Mouse (Mus musculus) stomach, embryonic 14.5 days (tissue): ENCODE results near the gene Gm28051. TPM values are rescaled to one million over a fixed set of nuclear protein-coding genes. Genes with fewer than 3 reads are reported as not detected.

Source experiments
- ATAC-seq: fragments of 200-750 bp; cut with Nextera tagmentation; 2 replicates; pipeline ENCODE4 v1.8.0; 2017; ENCODE audit warnings: low read depth, moderate TSS enrichment; ENCODE audit not compliant: insufficient number of reproducible peaks, insufficient read depth, low FRiP score
- H3K27ac ChIP-seq: fragments of 300-500 bp; sonication (generic); 2 replicates; pipeline ENCODE4 v1.5.1; 2014; ENCODE audit warnings: mild to moderate bottlenecking, low read length, moderate library complexity, mixed read lengths
- H3K27me3 ChIP-seq: fragments of 300-500 bp; sonication (generic); 2 replicates; pipeline ENCODE4 v1.6.1; 2014; ENCODE audit warnings: low read length, control low read depth, mixed read lengths; ENCODE audit not compliant: control insufficient read depth, insufficient read depth
- H3K36me3 ChIP-seq: fragments of 300-500 bp; sonication (generic); 2 replicates; pipeline ENCODE4 v1.6.1; 2014; ENCODE audit warnings: mild to moderate bottlenecking, control low read depth, low read length, moderate library complexity, mixed read lengths; ENCODE audit not compliant: control insufficient read depth, insufficient read depth
- H3K4me1 ChIP-seq: fragments of 300-500 bp; sonication (generic); 2 replicates; pipeline ENCODE4 v1.6.1; 2014; ENCODE audit warnings: low read length, control low read depth, mixed read lengths; ENCODE audit not compliant: control insufficient read depth, insufficient read depth
- H3K4me2 ChIP-seq: fragments of 300-500 bp; sonication (generic); replicated peaks from 2 replicates; pipeline ENCODE4 v1.6.1; 2014; ENCODE audit warnings: low read depth, low read length, control low read depth
- H3K4me3 ChIP-seq: fragments of 300-500 bp; sonication (generic); 2 replicates; pipeline ENCODE4 v1.5.1; 2014; ENCODE audit warnings: low read depth, low read length, control low read depth
- H3K9ac ChIP-seq: fragments of 300-500 bp; sonication (generic); replicated peaks from 2 replicates; pipeline ENCODE4 v1.6.1; 2014; ENCODE audit warnings: low read depth, mild to moderate bottlenecking, control low read depth, low read length, moderate library complexity, mixed read lengths
- H3K9me3 ChIP-seq: fragments of 300-500 bp; sonication (generic); 2 replicates; pipeline ENCODE4 v1.6.1; 2016; ENCODE audit warnings: low read depth, low read length, control low read depth; ENCODE audit not compliant: control insufficient read depth
- WGBS: fragments of 180-500 bp; shearing (Covaris S2); extraction: QIAGEN DNeasy Blood & Tissue Kit; methylation state at CpG from one replicate; pipeline ENCODE4 v1.1.7; 2014; 5-methylcytosine and 5-hydroxymethylcytosine counted together
- polyA plus RNA-seq: library from polyadenylated mRNA; unstranded; fragments of >200 nt; fragmentation: Nextera tagmentation; extraction: Ambion mirVana; gene quantifications from 2 replicates; pipeline ENCODE4 v1.2.1, GENCODE M21; 2014

Gene Gm28051
- polyA plus RNA-seq, result not detected in 2 replicates

DNA sequence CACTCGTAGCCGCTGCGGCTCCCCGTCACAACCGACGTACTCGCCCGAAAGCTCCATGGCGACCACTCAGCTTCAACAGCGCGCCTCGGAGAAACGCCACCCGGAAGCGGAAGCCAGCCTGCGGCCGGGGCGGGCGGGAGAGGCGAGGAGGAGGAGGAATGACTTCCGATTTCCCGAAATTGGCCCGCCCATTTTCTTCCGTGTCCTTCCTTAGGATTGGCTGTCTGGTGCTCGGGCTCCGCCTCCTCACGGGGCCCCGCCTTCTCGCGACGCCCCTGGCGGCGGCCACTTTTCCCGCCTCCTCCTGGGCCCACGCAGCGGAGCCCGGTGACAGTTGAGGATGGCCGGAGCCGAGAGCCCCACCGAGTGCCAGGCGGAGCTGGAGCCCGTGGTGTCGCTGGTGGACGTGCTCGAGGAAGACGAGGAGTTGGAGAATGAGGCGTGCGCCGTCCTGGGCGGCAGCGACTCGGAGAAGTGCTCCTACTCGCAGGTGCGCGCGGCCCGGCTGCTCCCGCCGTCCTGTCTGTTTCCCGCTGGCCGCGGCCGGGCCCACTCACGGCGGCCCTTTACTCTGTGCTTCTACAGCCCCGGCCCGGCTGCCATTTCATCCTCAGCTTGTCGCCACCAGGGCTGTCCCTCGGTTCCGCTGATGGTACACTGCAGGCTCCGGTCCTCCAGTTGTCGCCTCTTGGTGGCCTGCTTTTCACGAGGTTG is at the start of gene Gm28051, which contains the start of the genes Gon7 and Ubr7:
Gene Gm28051 (minus strand): TSS at position 77 of the 714 bp plus-strand sequence.
Gene Gon7 (minus strand): TSS at position 115 of the 714 bp plus-strand sequence.
Gene Ubr7 (plus strand): TSS at position 279 of the 714 bp plus-strand sequence.
- under 1% methylated on average over 73 of the region's 73 CpGs for WGBS
- peak within 1 kb of the TSS; percentile 84 for H3K27ac ChIP-seq
- ATAC-seq, result peak; percentile 97
- peak within 1 kb of the TSS; percentile 76 for H3K9ac ChIP-seq
- no peaks in the 10 kb centered on the region for H3K9me3 ChIP-seq
- H3K4me3 ChIP-seq, result peak within 1 kb of the TSS; percentile 92
- H3K4me2 ChIP-seq, result peak within 1 kb of the TSS; percentile 93
- H3K4me1 ChIP-seq, result peaks cover 15% of the 10 kb centered on the region
- H3K27me3 ChIP-seq, result no peaks in the 10 kb centered on the region
- H3K36me3 ChIP-seq, result peaks cover 4% of the 10 kb centered on the region; the same call in 1 of the 2 replicates

DNA sequence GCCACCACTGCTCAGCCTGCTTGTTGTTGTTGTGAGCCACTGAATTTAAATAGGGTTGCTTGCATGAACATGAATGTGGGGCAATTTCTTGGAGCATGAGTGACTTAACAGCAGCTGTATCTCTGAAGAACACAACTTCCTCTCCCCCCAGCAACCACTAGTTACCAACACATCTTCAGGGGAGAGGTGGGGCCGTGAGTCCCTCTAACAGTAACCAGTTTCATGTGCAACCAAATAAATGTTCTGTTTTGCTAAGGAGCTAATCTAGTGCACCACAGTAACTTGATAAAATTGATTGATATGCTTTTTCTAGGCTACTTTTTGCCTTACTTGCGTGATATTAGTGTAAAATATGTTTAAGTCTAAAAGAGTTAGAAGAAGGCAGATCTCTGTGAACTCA is 42.0 kb upstream of the Gm28051 start:
- 94% methylated on average over 2 of the region's 2 CpGs for WGBS
- no peak for ATAC-seq
- H3K9ac ChIP-seq, result no peak overlapping the region

DNA sequence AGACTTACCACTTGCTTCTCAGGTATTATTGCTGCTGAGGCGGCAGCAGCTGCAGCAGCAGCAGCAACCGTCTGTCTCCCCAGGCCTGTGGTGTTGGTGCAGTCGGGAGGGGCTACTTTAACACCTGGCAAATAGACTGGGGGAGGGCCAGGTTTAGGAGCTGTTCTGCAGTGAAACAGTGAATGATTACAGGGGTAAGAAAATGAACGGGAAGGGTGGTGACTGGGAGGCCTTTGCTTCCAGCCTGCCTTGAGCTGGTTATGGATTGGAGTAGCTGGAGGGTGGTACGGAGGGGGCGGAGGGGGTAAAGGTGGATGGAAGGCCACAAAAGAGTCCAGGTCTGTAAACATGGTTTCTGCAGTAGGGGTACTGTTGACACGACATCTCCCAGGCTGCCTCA is 30.4 kb upstream of the Gm28051 start:
- H3K4me1 ChIP-seq, result no peaks in the 10 kb centered on the region
- H3K9me3 ChIP-seq, result no peaks in the 10 kb centered on the region
- H3K4me2 ChIP-seq, result no peak overlapping the region
- H3K27ac ChIP-seq, result no peak overlapping the region
- peaks cover 66% of the 10 kb centered on the region for H3K36me3 ChIP-seq
- WGBS, result 65% methylated on average over 7 of the region's 7 CpGs
- ATAC-seq, result no peak
- no peak overlapping the region for H3K4me3 ChIP-seq
- H3K27me3 ChIP-seq, result no peaks in the 10 kb centered on the region
- no peak overlapping the region for H3K9ac ChIP-seq

More for the DNA sequence above, 42.0 kb upstream of the Gm28051 start:
- no peaks in the 10 kb centered on the region for H3K4me1 ChIP-seq
- no peaks in the 10 kb centered on the region for H3K27me3 ChIP-seq
- H3K36me3 ChIP-seq, result peaks cover 4% of the 10 kb centered on the region
- no peak overlapping the region for H3K4me3 ChIP-seq
- H3K27ac ChIP-seq, result no peak overlapping the region
- H3K4me2 ChIP-seq, result no peak overlapping the region
- no peaks in the 10 kb centered on the region for H3K9me3 ChIP-seq

DNA sequence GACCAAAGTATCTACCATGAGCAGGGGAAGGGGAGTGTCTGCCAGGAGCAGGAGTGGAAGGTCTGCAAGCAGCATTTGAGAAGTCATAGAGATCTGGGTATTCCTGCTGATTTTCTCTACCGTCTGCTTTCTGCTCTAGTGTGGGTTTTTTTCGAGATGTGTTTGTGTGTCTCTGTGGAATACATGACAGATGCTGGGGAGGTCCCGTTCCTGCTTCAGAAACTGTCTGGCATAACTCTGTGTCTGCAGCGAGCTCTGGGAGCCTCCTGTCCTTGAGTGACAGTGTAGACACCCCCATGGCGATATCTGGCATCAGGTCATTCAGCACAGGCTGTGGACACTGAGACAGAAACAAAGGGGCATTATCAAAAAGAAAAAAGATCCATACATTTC is 28.0 kb upstream of the Gm28051 start:
- WGBS, result 84% methylated on average over 5 of the region's 5 CpGs

DNA sequence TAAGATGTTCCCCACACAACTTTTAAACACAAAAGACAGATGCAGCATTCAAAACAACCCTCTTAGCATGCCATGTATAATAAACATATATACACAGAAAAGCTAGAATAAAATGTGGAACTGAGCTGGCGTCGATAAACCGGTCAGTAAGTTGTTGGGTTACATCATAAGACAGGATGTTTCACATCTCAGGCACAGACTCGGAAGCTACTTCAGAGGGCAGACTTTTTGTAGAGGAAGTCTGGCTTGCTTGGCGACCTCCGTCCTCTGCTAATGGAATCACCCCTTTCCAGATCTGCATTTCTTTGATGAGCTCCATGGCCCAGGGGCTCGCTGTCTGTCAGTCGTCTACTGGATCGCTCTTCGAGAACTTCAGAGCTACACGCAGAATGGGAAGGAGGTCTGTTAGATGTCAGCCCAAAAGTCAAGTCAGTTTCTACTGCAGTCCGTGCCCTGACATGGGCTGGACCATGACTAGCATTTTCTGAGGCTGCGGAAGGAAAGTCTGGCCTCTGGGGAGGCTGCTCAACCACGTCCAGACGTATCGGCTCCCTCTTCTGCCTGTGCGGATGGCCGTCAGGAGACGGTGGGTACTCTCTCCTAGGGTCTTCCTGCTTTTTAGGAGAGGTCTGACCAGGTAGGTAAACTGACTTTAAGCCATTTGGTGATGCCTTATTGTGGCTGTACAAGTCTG is 27.5 kb upstream of the Gm28051 start:
- ATAC-seq, result no peak
- Histone ChIP-seq H3K36me3 (peaks cover 45% of the 10 kb centered on the region), H3K27ac (no peak overlapping the region), H3K4me2 (no peak overlapping the region), H3K27me3 (no peaks in the 10 kb centered on the region), H3K9ac (no peak overlapping the region), H3K4me3 (no peak overlapping the region), H3K4me1 (no peaks in the 10 kb centered on the region), H3K9me3 (no peaks in the 10 kb centered on the region)
- 80% methylated on average over 19 of the region's 19 CpGs for WGBS

More for the DNA sequence above, 28.0 kb upstream of the Gm28051 start:
- Histone ChIP-seq H3K9ac (no peak overlapping the region), H3K4me1 (no peaks in the 10 kb centered on the region), H3K36me3 (peaks cover 50% of the 10 kb centered on the region), H3K27me3 (no peaks in the 10 kb centered on the region), H3K9me3 (no peaks in the 10 kb centered on the region), H3K4me2 (no peak overlapping the region), H3K27ac (no peak overlapping the region), H3K4me3 (no peak overlapping the region)
- no peak for ATAC-seq

DNA sequence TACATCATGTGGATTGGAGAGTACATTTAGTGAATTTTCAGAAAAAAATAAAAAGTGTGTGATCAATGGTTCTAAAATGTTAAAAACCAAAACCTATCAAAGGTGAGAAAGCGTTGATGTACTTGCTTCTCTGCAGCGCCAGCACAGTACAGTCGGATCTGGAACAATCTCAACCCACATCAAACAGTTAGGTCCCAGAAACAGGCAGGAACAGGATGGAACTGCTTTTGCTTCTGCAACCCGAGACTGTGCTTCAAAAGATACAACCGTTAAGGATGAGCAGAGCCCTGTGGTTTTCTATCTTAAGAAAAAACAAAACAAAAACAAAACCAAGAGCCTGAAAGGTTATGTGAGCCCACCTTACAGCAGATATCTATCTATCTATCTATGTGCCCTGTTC is 25.3 kb upstream of the Gm28051 start:
- H3K4me2 ChIP-seq, result no peak overlapping the region
- no peaks in the 10 kb centered on the region for H3K27me3 ChIP-seq
- no peak overlapping the region for H3K27ac ChIP-seq
- H3K36me3 ChIP-seq, result peaks cover 31% of the 10 kb centered on the region
- 89% methylated on average over 5 of the region's 5 CpGs for WGBS
- no peak overlapping the region for H3K4me3 ChIP-seq
- H3K9ac ChIP-seq, result no peak overlapping the region
- no peaks in the 10 kb centered on the region for H3K4me1 ChIP-seq
- no peaks in the 10 kb centered on the region for H3K9me3 ChIP-seq
- no peak for ATAC-seq

DNA sequence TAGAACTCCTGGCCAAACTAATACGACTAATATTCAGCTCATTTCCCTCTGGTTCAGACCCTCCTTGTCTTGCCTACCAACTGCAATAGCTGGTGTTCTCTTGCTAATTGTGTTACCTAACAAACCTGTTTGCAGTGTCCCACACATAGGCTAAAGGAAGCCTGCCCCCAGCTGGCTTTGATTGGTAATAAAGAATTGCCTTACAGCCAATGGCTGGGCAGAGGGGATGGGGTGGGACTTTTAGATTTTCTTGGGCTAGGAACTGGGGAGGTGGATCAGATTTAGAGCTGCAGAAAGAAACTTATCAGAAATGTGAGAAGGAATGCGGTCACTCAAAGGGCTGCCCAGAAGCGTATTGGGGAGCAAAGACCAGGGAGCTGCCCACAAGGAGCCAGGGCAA is 21.9 kb upstream of the Gm28051 start:
- peak; percentile 81 for ATAC-seq
- H3K4me3 ChIP-seq, result no peak overlapping the region
- H3K27ac ChIP-seq, result no peak overlapping the region
- WGBS, result 46% methylated on average over 3 of the region's 3 CpGs
- H3K9me3 ChIP-seq, result no peaks in the 10 kb centered on the region
- H3K4me2 ChIP-seq, result no peak overlapping the region
- no peaks in the 10 kb centered on the region for H3K4me1 ChIP-seq
- H3K36me3 ChIP-seq, result peaks cover 32% of the 10 kb centered on the region; the same call in 1 of the 2 replicates
- no peak overlapping the region for H3K9ac ChIP-seq
- H3K27me3 ChIP-seq, result no peaks in the 10 kb centered on the region

DNA sequence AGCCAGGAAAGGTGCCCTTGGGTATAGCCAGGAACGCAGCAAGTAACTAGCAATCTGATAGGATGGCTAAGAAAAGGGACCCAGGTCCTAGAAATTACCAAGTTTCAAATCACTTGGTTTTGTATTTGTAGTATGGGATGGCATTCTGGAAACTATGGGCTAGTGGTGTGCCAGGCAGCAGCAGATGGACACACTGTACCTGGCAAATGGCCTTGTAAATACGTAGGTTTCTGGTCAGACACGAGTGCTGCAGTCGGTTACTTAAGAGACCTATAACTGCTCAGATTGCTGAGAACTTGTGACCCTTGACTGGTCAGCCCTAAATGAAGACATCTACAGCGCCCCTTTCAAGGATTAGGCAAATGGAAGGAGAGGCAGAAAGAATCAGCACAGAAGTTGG is 20.6 kb upstream of the Gm28051 start:
- H3K36me3 ChIP-seq, result peaks cover 36% of the 10 kb centered on the region; the same call in 1 of the 2 replicates
- H3K4me3 ChIP-seq, result no peak overlapping the region
- no peak overlapping the region for H3K9ac ChIP-seq
- no peak overlapping the region for H3K27ac ChIP-seq
- no peak for ATAC-seq
- H3K4me2 ChIP-seq, result no peak overlapping the region
- H3K9me3 ChIP-seq, result no peaks in the 10 kb centered on the region
- no peaks in the 10 kb centered on the region for H3K4me1 ChIP-seq
- 84% methylated on average over 5 of the region's 5 CpGs for WGBS
- H3K27me3 ChIP-seq, result no peaks in the 10 kb centered on the region
